18 mouse cellular contexts compared by ENCODE assay signal in the genomic region with DNA sequence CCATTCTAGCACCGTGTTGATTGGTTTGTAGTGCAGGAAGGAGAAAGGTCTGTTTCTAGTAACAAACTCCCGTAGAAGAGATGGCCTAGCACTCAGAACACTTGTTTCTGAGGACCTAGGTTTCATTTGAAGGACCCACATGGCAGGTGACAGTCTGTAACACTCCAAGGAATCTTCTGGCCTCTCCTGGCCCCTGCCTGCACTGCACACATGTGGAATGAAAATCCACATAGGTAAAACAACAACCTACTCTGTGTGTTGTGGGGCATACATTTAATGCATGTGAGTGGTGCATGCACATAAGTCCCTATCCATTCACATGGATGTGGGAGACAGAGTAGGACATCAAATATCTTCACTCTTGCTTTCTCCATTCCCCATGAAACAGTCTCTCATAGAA.
DNase-seq lines count a peak whose midpoint lies in the region; ATAC-seq and TF ChIP-seq lines count a peak whose summit lies in the region.
"Had no signal": no experiment of that assay in that cellular context is flagged by ENCODE, and none has a peak within 500 bp of the region (broad histone marks: within the 10 kb centered on the region; RNA-seq: fewer than 3 reads in every experiment).

No protein-coding gene starts in this region.

- no peak overlapping the region for H3K4me3 ChIP-seq in kidney, embryonic 15.5 days (replicated peaks)
- H3K4me3 ChIP-seq: embryonic facial prominence, embryonic 12.5 days; heart, embryonic 13.5 days; hindbrain, embryonic 12.5 days had no signal

- no peaks in the 10 kb centered on the region for H3K36me3 ChIP-seq in kidney, embryonic 15.5 days
- H3K36me3 ChIP-seq: embryonic facial prominence, embryonic 12.5 days; heart, embryonic 13.5 days; hindbrain, embryonic 12.5 days had no signal

- H3K27ac ChIP-seq in kidney, embryonic 15.5 days = no peak overlapping the region
- H3K27ac ChIP-seq: embryonic facial prominence, embryonic 12.5 days; heart, embryonic 13.5 days; hindbrain, embryonic 12.5 days had no signal

- CTCF ChIA-PET in Patski (lab: Charles Lee) = no interaction called here

- peak; percentile 10 to 15 for DNase-seq in cerebellum, postnatal 14 days
- no peak for DNase-seq in cerebellum, postnatal 36 days
- peak; percentile 6 to 40 for DNase-seq in kidney, postnatal 36 days
- peak; percentile 4 for DNase-seq in lung, postnatal 14 days
- DNase-seq in lung, postnatal 10 days = no peak
- DNase-seq in Patski (ENCODE audit: low read depth, low spot score) = no peak
- DNase-seq: adrenal gland, postnatal 14 days; cerebellum, adult 11-12 months; cerebellum, adult 9-10 months; gastrocnemius, postnatal 25 days; heart, postnatal 4 days had no signal

- H3K9ac ChIP-seq in kidney, embryonic 15.5 days = no peak overlapping the region
- H3K9ac ChIP-seq: embryonic facial prominence, embryonic 12.5 days; heart, embryonic 13.5 days; hindbrain, embryonic 12.5 days had no signal

- WGBS in kidney, embryonic 15.5 days = 90% methylated on average over 2 of the region's 2 CpGs

- H3K4me2 ChIP-seq in kidney, embryonic 15.5 days = no peak overlapping the region
- H3K4me2 ChIP-seq: embryonic facial prominence, embryonic 12.5 days; heart, embryonic 13.5 days; hindbrain, embryonic 12.5 days had no signal

- peak; percentile 33 for TF ChIP-seq CTCF in Patski (IDR thresholded peaks at IDR 0.05)

- H3K4me1 ChIP-seq in kidney, embryonic 15.5 days = no peaks in the 10 kb centered on the region
- H3K4me1 ChIP-seq: embryonic facial prominence, embryonic 12.5 days; heart, embryonic 13.5 days; hindbrain, embryonic 12.5 days had no signal

- no peak for ATAC-seq in kidney, embryonic 15.5 days (replicated peaks; ENCODE audit: low FRiP score)
- no peak for ATAC-seq in Patski
- ATAC-seq: activated CD4-positive, CD25-positive, alpha-beta regulatory T cell, adult 4 months; forebrain, embryonic 16.5 days; hindbrain, embryonic 16.5 days had no signal

- in situ Hi-C loops in Patski (cut with MboI; ENCODE audit: low pct_unique_long_range_greater_than_20kb) = no loop called here

- H3K9me3 ChIP-seq in kidney, embryonic 15.5 days (replicated peaks) = no peaks in the 10 kb centered on the region
- H3K9me3 ChIP-seq: embryonic facial prominence, embryonic 12.5 days; heart, embryonic 13.5 days; hindbrain, embryonic 12.5 days had no signal

- POLR2A ChIA-PET in Patski (lab: Charles Lee) = interaction anchor here (0.6 kb wide), 1 partner anchor 196 kb away, joined by 3 read pairs; no protein-coding TSS in a partner anchor

- H3K27me3 ChIP-seq in kidney, embryonic 15.5 days = no peaks in the 10 kb centered on the region
- H3K27me3 ChIP-seq in Patski = no peaks in the 10 kb centered on the region
- H3K27me3 ChIP-seq: embryonic facial prominence, embryonic 12.5 days; heart, embryonic 13.5 days; hindbrain, embryonic 12.5 days had no signal

Comparison
In these comparisons a context has a peak if more than half of its experiments do, and no peak if none do; other contexts are left out.
1. DNase-seq: peak in cerebellum, postnatal 14 days (2 of 2), kidney, postnatal 36 days (2 of 2) and lung, postnatal 14 days (single experiment); none in cerebellum, postnatal 36 days (0 of 2), lung, postnatal 10 days (single experiment) and Patski (single experiment).